Mouse (Mus musculus) kidney, adult 2 months (tissue): Measurements from ENCODE around the gene Sp140. TPM values are rescaled to one million over a fixed set of nuclear protein-coding genes. Genes with fewer than 3 reads are reported as not detected.
"Not testable (repeated sequence)": the region's sequence is repeated elsewhere in the genome, so short reads cannot be mapped to it uniquely, and the experiment has no call there.

Experiments
- DNase-seq: peaks from one replicate; pipeline ENCODE4 v3.0.0; 2021
- H3K27ac ChIP-seq: fragments of 200-500 bp; 2 replicates; pipeline ENCODE4 v1.5.1; 2012; ENCODE audit warnings: low read depth, low read length, control low read depth, inconsistent platforms; ENCODE audit not compliant: insufficient read depth
- H3K27me3 ChIP-seq: fragments of 200-500 bp; replicated peaks from 2 replicates; pipeline ENCODE4 v1.6.1; 2012; ENCODE audit warnings: mild to moderate bottlenecking, moderate library complexity, low read length, inconsistent platforms; ENCODE audit not compliant: control insufficient read depth, insufficient read depth
- H3K36me3 ChIP-seq: fragments of 200-500 bp; 2 replicates; pipeline ENCODE4 v1.6.1; 2012; ENCODE audit warnings: mild to moderate bottlenecking, moderate library complexity, low read length, inconsistent platforms; ENCODE audit not compliant: control insufficient read depth, insufficient read depth
- H3K4me1 ChIP-seq: fragments of 200-500 bp; 2 replicates; pipeline ENCODE4 v1.6.1; 2011; ENCODE audit warnings: low read length; ENCODE audit not compliant: control insufficient read depth, insufficient read depth
- H3K4me3 ChIP-seq: fragments of 200-500 bp; 2 replicates; pipeline ENCODE4 v1.5.1; 2011; ENCODE audit warnings: mild to moderate bottlenecking, low read depth, low read length, control low read depth; ENCODE audit not compliant: insufficient read depth
- WGBS: fragments of 180-500 bp; shearing (Covaris S2); methylation state at CpG from one replicate; pipeline ENCODE4 v1.1.7; 2018; 5-methylcytosine and 5-hydroxymethylcytosine counted together
- polyA plus RNA-seq: library from polyadenylated mRNA; depleted of rRNA; stranded (reverse); fragments of >200 nt; gene quantifications from 2 replicates; pipeline ENCODE4 v1.2.3, GENCODE M21; 2012; rRNA removed

Sp140 gene
- polyA plus RNA-seq = 2.1 and 2.8 TPM in 2 replicates

DNA sequence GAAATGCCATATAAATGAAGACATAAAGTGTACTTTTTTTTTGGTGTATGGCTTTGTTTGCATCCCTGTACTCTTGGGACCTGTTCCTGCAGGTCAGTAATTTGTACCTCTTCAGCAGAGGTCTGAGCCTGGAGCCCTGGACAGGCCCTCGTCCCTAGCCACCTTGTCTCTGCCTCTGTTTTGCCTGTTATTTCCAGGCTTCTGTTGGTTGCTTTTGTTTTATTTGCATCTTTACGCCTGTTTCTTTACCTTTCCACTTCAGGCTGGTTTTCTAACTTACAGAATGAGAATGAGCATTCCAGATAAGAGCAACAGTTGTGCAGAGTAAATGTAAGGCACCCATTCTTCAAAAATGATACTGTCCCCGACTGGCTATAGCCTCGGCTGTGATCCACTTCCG lies at the start of gene Sp140:
Gene Sp140 (plus strand): TSS at position 301 of the 400 bp plus-strand sequence.
- H3K36me3 ChIP-seq, H3K27me3 ChIP-seq, H3K27ac ChIP-seq, DNase-seq, H3K4me3 ChIP-seq, H3K4me1 ChIP-seq: not testable (repeated sequence)
- 33% methylated on average over 1 of the region's 5 CpGs for WGBS

DNA sequence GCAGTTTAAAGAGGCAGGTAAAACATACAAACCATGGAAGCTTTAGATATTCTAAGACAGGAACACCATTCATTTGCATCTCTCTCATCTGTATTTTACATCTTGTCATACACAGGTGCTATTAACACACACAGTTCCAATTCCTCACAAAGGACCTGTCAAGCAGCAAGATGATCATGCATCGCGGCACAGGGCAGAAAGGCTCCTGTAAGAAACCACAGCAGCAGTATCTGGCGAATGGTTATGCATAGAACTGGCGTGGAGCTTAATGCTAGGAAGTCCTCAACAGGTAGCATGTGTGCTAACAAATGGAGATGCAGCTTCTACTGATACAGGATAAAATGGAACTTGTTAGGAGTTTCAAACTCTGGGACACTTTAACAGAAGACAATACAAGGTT lies 44.9 kb upstream of the Sp140 start:
- not testable (repeated sequence) for H3K4me1 ChIP-seq, H3K36me3 ChIP-seq, H3K27ac ChIP-seq, H3K27me3 ChIP-seq, H3K4me3 ChIP-seq
- DNase-seq = peak; percentile 28
- WGBS = 82% methylated on average over 4 of the region's 4 CpGs

DNA sequence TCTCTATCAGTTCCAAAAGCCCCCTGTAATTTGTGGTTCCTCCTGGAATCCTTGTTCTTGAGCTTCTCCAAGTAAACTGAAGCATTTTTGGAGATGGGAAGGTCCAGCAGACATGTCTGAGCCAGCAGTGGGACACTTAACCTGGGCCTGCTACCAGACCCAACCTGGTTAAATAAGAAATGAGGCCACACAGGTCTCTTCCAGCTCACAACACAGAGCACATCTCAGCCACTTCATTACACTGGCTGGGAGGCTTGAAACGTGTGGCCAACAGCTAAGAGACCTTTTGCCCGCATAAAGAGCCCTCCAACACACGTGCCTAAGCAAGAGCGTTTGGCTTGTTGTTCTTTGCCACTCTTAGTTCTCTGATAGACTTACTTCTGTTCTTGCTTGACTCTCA lies 26.6 kb upstream of the Sp140 start:
- WGBS = 70% methylated on average over 4 of the region's 4 CpGs
- not testable (repeated sequence) for DNase-seq, H3K4me3 ChIP-seq

DNA sequence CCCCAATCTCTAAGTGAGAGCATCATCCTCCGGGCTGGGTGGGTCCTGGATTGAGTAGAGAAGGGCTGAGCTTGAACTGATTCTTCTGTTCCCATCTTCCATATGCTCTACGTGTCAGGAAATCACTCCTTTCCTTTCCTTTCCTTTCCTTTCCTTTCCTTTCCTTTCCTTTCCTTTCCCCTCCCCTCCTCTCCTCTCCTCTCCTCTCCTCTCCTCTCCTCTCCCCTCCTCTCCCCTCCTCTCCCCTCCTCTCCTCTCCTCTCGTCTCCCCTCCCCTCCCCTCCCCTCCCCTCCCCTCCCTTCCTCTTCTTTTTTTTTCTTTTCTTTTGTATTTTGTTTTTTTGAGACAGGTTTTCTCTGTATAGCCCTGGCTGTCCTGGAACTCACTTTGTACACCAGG lies 24.8 kb upstream of the Sp140 start, which contains the start of gene G530012D18Rik:
Gene G530012D18Rik (plus strand): TSS at position 301 of the 400 bp plus-strand sequence.
- not testable (repeated sequence) for H3K36me3 ChIP-seq, H3K27me3 ChIP-seq, H3K27ac ChIP-seq, DNase-seq, H3K4me1 ChIP-seq, H3K4me3 ChIP-seq
- 45% methylated on average over 2 of the region's 3 CpGs for WGBS

More for the DNA sequence above, 26.6 kb upstream of the Sp140 start:
- H3K27me3 ChIP-seq, H3K4me1 ChIP-seq, H3K36me3 ChIP-seq, H3K27ac ChIP-seq: not testable (repeated sequence)

DNA sequence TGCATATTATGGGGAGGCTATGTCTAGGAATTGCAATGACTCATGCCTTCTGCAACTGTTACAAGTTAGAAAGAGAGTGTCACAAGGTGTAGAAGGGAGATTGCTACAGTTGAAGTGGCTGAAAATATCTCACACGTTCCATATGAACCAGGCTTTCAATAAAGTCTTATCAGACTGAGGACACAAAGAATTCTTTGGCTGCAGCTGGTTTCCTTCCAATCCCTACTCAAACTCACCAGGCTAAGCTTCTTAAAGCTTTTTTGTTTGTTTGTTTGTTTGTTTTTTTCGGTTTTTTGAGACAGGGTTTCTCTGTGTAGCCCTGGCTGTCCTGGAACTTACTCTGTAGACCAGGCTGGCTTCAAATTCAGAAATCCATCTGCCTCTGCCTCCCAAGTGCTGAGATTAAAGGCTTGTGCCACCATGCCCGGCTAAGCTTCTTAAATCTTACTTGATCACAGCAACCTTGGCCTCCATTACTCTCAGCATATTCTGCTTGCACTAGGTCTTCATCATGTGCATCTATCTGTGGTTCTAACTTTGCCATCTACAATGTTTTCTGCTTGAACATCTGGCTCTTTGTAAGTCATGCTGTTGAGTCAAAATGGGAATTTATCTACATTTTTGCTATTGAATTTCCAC lies 21.7 kb upstream of the Sp140 start:
- not testable (repeated sequence) for H3K27ac ChIP-seq, H3K36me3 ChIP-seq, H3K27me3 ChIP-seq, DNase-seq, H3K4me1 ChIP-seq, H3K4me3 ChIP-seq
- WGBS = 73% methylated on average over 3 of the region's 3 CpGs

DNA sequence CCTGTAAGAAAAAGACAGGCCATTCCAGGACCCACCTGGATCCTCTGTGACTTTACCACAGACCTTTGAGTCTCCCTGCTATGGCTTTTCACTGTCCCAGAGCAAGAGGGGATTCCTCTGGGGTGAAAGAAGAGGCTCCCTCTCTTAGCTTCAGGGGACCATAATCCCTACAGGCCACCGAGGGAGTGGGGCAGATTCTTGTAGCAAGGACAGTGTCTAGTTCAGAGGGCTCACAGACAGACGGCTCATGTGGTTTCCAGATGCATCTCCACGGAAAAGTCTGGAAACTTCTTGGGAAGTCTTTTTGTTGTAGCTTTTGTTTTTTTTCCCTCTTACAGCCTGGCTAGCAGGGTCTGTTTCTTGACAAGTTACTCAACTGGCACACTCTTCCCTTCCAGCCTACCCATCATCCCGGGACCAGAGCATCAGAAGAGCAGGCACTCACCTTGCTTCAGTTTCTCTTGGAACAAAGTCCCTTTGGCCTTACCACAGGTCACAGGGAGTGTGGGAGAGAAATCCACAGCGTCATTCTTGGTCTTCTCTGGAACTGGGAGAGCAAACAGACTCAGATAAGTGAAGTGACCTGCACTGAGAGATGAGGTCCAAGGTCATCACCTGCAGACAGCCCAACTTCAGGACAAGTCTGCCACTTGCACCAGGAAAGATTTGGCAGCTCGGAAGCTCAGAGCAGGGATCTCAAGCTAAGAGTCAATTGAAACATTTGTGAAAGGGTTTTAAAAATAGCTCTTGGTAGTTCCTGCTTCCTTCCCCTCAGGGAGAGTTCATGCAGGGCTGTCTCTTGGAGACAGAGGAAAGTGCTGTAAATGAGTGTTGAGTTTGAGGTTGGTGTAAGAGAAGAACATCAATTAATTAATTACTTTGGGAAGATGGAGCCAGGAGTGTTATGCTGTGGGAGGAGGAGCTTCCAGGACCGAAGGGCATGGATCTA lies 20.7 kb upstream of the Sp140 start:
- not testable (repeated sequence) for H3K4me3 ChIP-seq, H3K27ac ChIP-seq, DNase-seq, H3K27me3 ChIP-seq, H3K4me1 ChIP-seq, H3K36me3 ChIP-seq
- WGBS = 66% methylated on average over 6 of the region's 7 CpGs

DNA sequence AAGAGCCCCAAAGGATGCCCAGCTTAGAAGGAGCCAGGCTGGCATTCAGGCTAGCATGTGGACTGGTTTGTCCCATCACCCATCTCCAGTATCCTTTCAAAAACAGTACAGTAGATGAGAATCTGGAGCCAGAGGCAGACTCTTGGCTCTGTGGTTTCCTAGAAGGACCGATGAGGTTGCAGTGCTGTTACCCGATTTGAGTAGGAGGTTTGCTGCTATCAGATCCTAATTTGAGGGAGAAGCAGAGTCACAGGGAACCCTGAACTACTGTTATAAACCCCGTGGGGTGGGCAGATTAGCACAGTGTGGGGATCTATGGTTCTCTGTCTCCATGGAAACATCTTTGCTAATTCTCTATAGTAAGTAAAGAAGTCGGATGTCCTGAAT lies 20.0 kb upstream of the Sp140 start:
- not testable (repeated sequence) for H3K36me3 ChIP-seq, DNase-seq, H3K27ac ChIP-seq, H3K27me3 ChIP-seq, H3K4me1 ChIP-seq, H3K4me3 ChIP-seq
- 55% methylated on average over 3 of the region's 4 CpGs for WGBS

DNA sequence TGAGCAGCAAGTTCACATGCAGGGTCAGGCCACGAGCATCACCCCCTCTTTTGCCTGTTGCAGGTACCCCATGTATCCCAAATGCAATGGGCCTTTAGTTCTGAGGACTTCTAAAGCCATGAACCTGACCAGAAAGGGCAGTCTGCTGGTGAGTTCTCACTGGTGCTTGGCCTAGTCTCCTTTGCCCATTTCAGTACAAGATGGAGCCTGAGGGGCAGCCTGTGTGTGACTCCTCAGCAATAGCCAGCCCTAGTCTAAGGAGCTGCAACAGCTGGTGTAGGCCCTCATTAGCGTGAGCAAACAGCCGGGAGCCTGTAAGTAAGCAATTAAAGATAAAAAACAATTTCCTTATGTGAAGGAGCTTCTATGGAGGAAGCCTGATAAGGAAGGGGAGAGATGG lies 19.6 kb upstream of the Sp140 start:
- not testable (repeated sequence) for H3K27me3 ChIP-seq, H3K4me1 ChIP-seq, H3K36me3 ChIP-seq, H3K27ac ChIP-seq, DNase-seq, H3K4me3 ChIP-seq
- WGBS = 70% methylated on average over 3 of the region's 3 CpGs

DNA sequence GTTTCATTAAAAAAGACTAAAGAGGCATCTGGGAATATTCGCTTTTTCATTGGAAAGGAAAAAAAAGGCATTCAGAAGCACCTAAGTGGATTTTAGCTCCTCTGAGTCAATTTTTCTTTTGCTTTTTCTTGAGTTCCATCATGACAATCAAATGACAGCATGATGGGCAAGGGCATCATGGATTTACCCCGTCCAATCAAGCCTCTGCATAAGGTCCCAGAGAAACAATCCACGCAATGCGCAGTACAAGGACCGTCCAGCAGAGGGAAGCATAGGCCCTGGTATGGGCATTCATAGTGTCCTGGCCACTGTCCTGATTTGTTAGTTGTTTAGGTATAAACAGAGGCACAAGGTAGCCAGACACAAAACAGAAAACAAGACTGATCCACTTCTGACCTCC lies 18.7 kb upstream of the Sp140 start:
- H3K36me3 ChIP-seq, H3K27ac ChIP-seq, H3K4me1 ChIP-seq, H3K27me3 ChIP-seq, DNase-seq, H3K4me3 ChIP-seq: not testable (repeated sequence)
- WGBS = 25% methylated on average over 5 of the region's 5 CpGs

DNA sequence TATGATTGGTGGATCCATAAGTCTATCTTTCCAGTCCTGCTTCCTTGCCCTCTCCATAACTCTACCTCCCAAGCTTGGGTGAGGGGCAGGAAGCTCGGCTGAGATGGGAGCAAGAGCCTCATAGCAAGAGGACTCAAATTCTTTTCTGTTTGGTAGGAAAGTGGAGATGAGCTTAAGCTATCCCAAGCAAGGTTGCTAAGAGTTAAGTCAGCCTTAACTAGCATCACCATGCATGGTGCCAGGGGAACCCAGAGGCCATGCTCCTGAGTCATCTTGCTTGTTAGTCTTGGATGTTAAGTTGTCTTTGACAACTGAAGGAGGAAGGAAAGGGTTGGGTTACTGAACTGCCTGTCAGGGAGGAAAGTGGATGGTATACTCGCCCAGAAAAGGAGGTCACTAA lies 11.5 kb upstream of the Sp140 start:
- H3K4me3 ChIP-seq, H3K27me3 ChIP-seq, DNase-seq, H3K4me1 ChIP-seq, H3K27ac ChIP-seq, H3K36me3 ChIP-seq: not testable (repeated sequence)
- 72% methylated on average over 1 of the region's 2 CpGs for WGBS

DNA sequence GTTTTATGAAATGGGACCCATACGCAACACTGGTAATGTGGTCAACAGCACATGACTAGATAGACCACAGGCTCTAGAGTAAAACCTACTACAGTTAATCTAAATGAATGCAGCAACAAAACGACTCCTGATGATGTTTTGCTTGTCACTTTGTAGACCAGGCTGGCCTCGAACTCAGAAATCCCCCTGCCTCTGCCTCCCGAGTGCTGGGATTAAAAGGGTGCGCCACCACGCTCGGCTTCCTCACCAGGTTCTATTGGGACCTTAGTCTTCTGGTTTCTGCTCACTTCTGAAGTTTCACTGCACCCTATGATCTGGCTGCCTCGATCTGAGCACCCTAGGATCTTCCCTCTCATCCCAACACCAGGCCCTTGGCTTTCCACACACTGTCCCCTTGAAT lies 7.7 kb upstream of the Sp140 start:
- H3K27me3 ChIP-seq, H3K27ac ChIP-seq, H3K4me1 ChIP-seq, DNase-seq, H3K4me3 ChIP-seq, H3K36me3 ChIP-seq: not testable (repeated sequence)
- WGBS = 85% methylated on average over 8 of the region's 8 CpGs
